Mouse (Mus musculus): ENCODE measurements around the gene Klhl10. TPM values are rescaled to one million over a fixed set of nuclear protein-coding genes. Genes with fewer than 3 reads are reported as not detected.

Gene Klhl10
- polyA plus RNA-seq, 1 experiment from 2014 or later = 0.63 TPM

DNA sequence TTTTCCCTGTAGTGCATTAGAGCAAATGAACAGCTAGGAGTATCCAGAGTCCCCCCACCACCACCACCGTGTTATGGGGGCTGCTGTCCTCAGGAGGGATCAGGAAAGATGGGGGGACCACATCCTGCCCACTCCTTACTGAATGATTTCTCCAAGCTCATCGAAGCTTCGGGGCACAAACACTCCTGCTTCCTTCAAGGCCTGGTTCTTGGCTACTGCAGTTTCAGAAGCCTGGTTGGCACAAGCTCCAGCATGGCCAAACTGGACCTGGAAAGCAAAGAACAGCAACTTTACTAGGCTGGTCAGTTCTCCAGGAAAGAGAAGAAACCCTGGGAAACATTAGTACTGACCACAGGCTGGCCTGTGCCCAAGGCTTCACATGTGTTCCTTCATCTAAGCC lies 42.7 kb downstream of the Klhl10 start:
- DNase-seq (ENCODE audit: low spot score) = no peak
- 94% methylated on average over 3 of the region's 3 CpGs for WGBS

DNA sequence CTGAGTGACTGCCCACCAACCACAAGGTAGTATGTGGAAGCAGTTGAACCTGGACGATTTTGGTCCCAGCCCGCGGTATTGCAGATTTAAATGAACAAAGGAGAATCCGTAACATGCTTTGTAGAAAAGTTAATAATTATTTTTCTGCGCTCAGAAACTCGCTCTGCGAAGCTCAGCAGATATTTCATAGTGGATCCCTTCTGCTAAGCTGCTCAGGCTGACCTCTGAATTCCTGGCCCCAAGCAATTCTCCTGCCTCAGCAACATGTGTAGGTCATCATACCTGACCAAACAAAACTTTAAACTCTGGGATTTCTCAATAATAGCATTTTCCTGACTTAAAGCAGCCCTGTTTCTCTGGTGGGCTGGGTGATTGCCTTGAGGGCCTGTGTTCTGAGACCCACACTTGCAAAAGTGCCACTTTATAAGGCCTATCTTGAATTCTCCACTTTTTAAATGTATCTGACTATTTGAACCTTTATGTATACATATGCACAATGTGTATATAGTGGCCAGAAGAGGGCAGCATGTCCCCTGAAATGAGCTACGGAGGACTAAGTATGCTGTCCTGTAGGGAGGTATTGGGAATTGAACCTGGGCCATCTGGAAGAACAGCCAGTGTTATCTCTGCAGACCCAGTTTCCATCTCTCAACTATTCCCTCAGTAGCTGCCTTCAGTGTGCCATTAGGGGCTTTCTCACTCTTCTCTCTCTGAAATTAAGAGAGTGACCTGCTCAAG lies 44.3 kb downstream of the Klhl10 start:
- Histone ChIP-seq H3K4me1 (replicated peaks) (no peaks in the 10 kb centered on the region), H3K9me3 (no peaks in the 10 kb centered on the region), H3K4me3 (no peak overlapping the region), H3K27ac (no peak overlapping the region), H3K36me3 (peaks cover 100% of the 10 kb centered on the region), H3K27me3 (ENCODE audit: insufficient read depth, poor library complexity, severe bottlenecking) (no peaks in the 10 kb centered on the region)
- WGBS = 91% methylated on average over 8 of the region's 8 CpGs
- no peak for DNase-seq (ENCODE audit: low spot score)

More for the DNA sequence above, 42.7 kb downstream of the Klhl10 start:
- H3K4me1 ChIP-seq (replicated peaks) = no peaks in the 10 kb centered on the region
- H3K27me3 ChIP-seq (ENCODE audit: insufficient read depth, poor library complexity, severe bottlenecking) = no peaks in the 10 kb centered on the region
- peaks cover 100% of the 10 kb centered on the region for H3K36me3 ChIP-seq
- H3K4me3 ChIP-seq = no peak overlapping the region
- no peaks in the 10 kb centered on the region for H3K9me3 ChIP-seq
- H3K27ac ChIP-seq = no peak overlapping the region

DNA sequence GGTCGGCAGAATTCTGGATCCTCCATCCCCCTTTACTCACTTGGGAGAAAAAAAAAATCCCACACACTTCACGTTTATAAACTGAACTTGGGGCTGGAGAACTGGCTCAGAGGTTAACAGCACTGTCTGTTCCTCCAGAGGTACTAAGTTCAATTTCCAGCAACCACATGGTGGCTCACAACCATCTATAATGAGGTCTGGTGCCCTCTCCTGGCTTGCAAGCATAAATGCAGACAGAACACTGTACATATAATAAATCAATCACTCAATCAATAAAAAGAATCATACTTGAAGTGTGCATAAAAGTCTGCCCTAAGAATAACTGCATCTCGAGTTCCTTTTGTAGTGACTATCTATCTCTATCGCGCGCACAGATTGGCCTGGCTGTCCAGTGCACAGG lies 49.2 kb downstream of the Klhl10 start:
- Histone ChIP-seq H3K4me3 (no peak overlapping the region), H3K4me1 (replicated peaks) (no peaks in the 10 kb centered on the region), H3K9me3 (no peaks in the 10 kb centered on the region), H3K27ac (no peak overlapping the region), H3K36me3 (peaks cover 100% of the 10 kb centered on the region), H3K27me3 (ENCODE audit: insufficient read depth, poor library complexity, severe bottlenecking) (no peaks in the 10 kb centered on the region)
- 92% methylated on average over 6 of the region's 6 CpGs for WGBS
- DNase-seq (ENCODE audit: low spot score) = no peak

DNA sequence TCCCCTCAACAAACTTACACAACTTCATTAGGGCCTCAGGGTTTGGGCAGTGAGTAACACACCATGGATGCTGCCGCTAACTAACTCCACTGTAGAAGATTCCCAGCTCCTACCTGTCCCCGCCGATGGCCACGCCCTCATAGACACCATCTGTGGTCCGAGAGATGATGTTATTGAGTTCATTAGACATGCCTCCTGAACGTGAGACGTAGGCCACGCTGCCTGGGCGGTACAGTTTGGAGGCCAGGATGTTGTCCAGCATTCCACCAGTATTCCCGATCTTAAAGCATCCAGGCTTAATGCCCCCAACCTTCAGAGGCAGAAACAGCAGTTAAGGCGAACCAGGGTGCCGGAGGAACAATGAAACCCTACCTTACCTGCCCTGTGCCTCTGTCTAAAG lies 52.1 kb downstream of the Klhl10 start:
- Histone ChIP-seq H3K4me3 (no peak overlapping the region), H3K27me3 (ENCODE audit: insufficient read depth, poor library complexity, severe bottlenecking) (no peaks in the 10 kb centered on the region), H3K4me1 (replicated peaks) (no peaks in the 10 kb centered on the region), H3K9me3 (no peaks in the 10 kb centered on the region), H3K27ac (no peak overlapping the region), H3K36me3 (peaks cover 100% of the 10 kb centered on the region)
- WGBS = 95% methylated on average over 12 of the region's 12 CpGs
- DNase-seq (ENCODE audit: low spot score) = no peak

DNA sequence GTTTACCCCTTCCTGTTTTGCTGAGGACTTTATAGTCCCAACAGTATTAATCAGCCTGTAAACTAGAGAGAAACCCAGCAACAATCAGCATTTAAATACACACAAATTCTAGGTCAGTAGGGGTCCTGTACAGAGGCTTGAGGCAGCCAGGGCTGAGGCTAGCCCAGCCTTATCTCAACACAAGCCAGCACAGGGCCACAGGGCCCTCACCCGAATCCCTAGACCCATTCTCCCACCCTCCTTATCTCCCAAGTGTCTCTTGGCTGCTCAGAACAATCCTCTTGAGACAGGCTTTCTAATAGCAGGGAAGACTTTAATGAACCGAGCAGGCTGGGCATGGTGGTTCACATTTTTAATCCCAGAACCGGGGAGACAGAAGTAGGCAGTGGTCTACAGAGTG lies 58.5 kb downstream of the Klhl10 start:
- H3K27ac ChIP-seq = no peak overlapping the region
- 90% methylated on average over 3 of the region's 3 CpGs for WGBS

DNA sequence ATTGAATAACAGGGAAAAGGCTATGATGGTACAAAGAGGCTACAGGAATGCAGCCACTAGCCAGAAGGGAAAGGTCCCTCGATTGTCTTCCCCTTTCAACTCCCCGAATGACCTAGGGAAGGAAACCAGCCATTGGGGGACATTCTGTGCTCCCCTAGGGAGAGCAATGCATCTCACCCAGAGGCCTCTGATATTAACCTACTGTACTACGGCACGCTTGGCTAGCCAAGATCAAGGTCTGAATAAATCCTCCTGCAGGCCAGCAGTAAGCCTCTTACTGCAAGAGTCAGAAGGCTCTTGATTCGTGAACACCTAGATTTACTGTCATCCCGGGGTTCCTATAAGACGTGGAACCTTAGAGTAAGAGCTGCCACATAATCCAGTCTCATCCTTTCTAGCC lies 58.9 kb downstream of the Klhl10 start:
- no peaks in the 10 kb centered on the region for H3K9me3 ChIP-seq
- peaks cover 100% of the 10 kb centered on the region for H3K36me3 ChIP-seq
- 90% methylated on average over 7 of the region's 7 CpGs for WGBS
- H3K27ac ChIP-seq = no peak overlapping the region
- no peak for DNase-seq (ENCODE audit: low spot score)
- H3K4me1 ChIP-seq (replicated peaks) = 0 out of 2 replicates have a peak, but pooled peaks cover 2% of the 10 kb centered on the region
- H3K4me3 ChIP-seq = no peak overlapping the region
- no peaks in the 10 kb centered on the region for H3K27me3 ChIP-seq (ENCODE audit: insufficient read depth, poor library complexity, severe bottlenecking)

More for the DNA sequence above, 58.5 kb downstream of the Klhl10 start:
- DNase-seq (ENCODE audit: low spot score) = no peak
- Histone ChIP-seq H3K9me3 (no peaks in the 10 kb centered on the region), H3K36me3 (peaks cover 100% of the 10 kb centered on the region), H3K4me1 (replicated peaks) (0 out of 2 replicates have a peak, but pooled peaks cover 2% of the 10 kb centered on the region), H3K27me3 (ENCODE audit: insufficient read depth, poor library complexity, severe bottlenecking) (no peaks in the 10 kb centered on the region), H3K4me3 (no peak overlapping the region)

DNA sequence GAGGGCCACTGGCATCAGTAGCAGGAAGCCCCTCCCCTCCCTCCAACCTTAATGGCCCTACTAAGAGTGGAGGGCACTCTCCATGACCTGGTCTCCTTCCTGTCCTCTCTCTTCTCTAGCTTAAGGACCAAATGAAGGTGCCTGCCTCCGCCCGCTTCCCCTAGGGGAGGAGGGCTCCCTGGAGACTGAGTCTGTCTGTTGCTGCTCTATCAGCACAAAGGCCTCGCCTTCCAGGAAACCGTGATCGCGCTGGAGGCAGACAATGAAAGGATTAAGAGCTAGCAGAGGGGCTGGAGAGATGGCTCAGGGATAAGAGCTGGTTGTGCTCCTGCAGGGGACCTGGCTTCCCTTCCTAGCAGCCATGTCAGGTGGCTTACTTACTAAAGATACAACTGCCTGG lies 59.6 kb downstream of the Klhl10 start:
- no peak for DNase-seq (ENCODE audit: low spot score)
- no peaks in the 10 kb centered on the region for H3K27me3 ChIP-seq (ENCODE audit: insufficient read depth, poor library complexity, severe bottlenecking)
- 0 out of 2 replicates have a peak, but pooled peaks cover 2% of the 10 kb centered on the region for H3K4me1 ChIP-seq (replicated peaks)
- H3K9me3 ChIP-seq = no peaks in the 10 kb centered on the region
- 47% methylated on average over 6 of the region's 6 CpGs for WGBS
- peaks cover 100% of the 10 kb centered on the region for H3K36me3 ChIP-seq
- H3K4me3 ChIP-seq = no peak overlapping the region
- H3K27ac ChIP-seq = 0 out of 2 replicates have a peak overlapping the region, but pooled peaks have one; percentile 8

DNA sequence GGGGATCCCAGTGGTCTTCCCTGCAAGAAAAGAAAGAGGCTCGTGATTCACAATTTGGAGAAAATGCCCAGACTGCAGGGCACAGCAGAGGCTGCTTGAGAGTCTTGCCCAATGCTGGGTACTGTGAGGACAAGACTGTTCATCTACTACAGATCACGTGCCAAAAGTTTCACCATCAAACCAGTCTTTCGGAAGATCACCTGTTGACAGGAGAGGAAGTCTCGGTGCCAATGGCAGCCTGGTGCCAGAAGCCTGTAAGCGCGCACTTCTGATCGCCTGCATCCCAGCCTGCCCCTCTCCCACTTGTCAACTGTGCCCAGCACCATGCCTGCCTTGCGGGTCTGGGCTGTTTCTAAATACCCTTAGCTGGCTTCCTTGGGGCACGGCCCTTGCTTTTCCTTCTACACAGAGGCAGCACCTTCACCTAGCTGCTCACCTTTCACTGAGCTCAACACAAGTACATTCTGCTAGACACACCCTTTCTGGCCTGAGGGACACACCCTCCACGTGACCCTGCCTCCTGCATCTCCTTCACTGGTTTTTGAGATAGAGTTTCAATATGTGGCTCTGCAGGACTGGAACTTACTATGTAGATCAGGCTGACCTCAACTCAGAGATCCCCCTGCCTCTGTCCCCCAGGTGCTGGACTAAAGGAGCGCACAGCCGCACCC lies 63.4 kb downstream of the Klhl10 start:
- Histone ChIP-seq H3K27ac (no peak overlapping the region), H3K4me1 (replicated peaks) (0 out of 2 replicates have a peak, but pooled peaks cover 2% of the 10 kb centered on the region), H3K27me3 (ENCODE audit: insufficient read depth, poor library complexity, severe bottlenecking) (no peaks in the 10 kb centered on the region), H3K9me3 (no peaks in the 10 kb centered on the region), H3K4me3 (no peak overlapping the region), H3K36me3 (peaks cover 100% of the 10 kb centered on the region)
- 94% methylated on average over 12 of the region's 12 CpGs for WGBS
- DNase-seq (ENCODE audit: low spot score) = no peak

DNA sequence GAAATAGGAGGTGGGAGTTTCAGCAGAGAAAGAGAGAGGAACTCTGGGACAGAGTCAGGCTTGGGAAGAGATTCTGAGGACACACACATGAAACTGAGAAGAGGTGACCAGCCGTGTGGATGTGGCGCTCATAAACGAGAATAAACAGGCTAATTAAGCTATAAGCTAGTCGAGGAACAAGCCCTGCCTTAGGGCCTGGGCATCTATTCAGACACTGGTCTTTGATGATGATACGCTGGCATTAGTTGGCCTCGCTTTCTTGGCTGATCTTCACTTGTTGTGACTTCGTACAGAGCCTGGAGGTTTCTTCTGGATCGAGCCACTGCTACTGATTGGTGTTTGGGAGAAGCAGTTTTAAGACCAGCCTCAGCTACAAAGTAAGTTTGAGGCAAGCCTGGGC lies 64.3 kb downstream of the Klhl10 start:
- Histone ChIP-seq H3K4me1 (replicated peaks) (0 out of 2 replicates have a peak, but pooled peaks cover 2% of the 10 kb centered on the region), H3K36me3 (peaks cover 100% of the 10 kb centered on the region), H3K27me3 (ENCODE audit: insufficient read depth, poor library complexity, severe bottlenecking) (no peaks in the 10 kb centered on the region), H3K27ac (no peak overlapping the region), H3K9me3 (no peaks in the 10 kb centered on the region), H3K4me3 (no peak overlapping the region)
- WGBS = 93% methylated on average over 8 of the region's 8 CpGs
- DNase-seq (ENCODE audit: low spot score) = no peak

Other genes starting within 250 kb of the Klhl10 start
- not detected in 2 replicates for gene Krt9, start 248.7 kb upstream of the Klhl10 start, polyA plus RNA-seq (2016; fragmentation: Nextera tagmentation; extraction: Ambion mirVana)
- gene Krt14, start 234.4 kb upstream of the Klhl10 start, polyA plus RNA-seq (2016; fragmentation: Nextera tagmentation; extraction: Ambion mirVana) = 1.5 and 1.9 TPM in 2 replicates
- not detected in 2 replicates for gene Krt16, start 193.0 kb upstream of the Klhl10 start, polyA plus RNA-seq (2016; fragmentation: Nextera tagmentation; extraction: Ambion mirVana)
- gene Krt17, start 180.9 kb upstream of the Klhl10 start, polyA plus RNA-seq (2016; fragmentation: Nextera tagmentation; extraction: Ambion mirVana) = 0.16 TPM in 1 of 2 replicates, not detected in the other
- not detected in 2 replicates for gene Krt42, start 172.0 kb upstream of the Klhl10 start, polyA plus RNA-seq (2016; fragmentation: Nextera tagmentation; extraction: Ambion mirVana)
- 1,728 and 1,735 TPM in 2 replicates for gene Eif1, start 122.0 kb upstream of the Klhl10 start, polyA plus RNA-seq (2016; fragmentation: Nextera tagmentation; extraction: Ambion mirVana)
- 0.90 TPM in 1 of 2 replicates, not detected in the other for gene Gast, start 107.5 kb upstream of the Klhl10 start, polyA plus RNA-seq (2016; fragmentation: Nextera tagmentation; extraction: Ambion mirVana)
- 33.2 and 37.7 TPM in 2 replicates for gene Hap1, start 85.8 kb upstream of the Klhl10 start, polyA plus RNA-seq (2016; fragmentation: Nextera tagmentation; extraction: Ambion mirVana)
- gene Jup, start 44.2 kb upstream of the Klhl10 start, polyA plus RNA-seq (2016; fragmentation: Nextera tagmentation; extraction: Ambion mirVana) = 45.0 and 53.6 TPM in 2 replicates
- gene P3h4, start 27.1 kb upstream of the Klhl10 start, polyA plus RNA-seq (2016; fragmentation: Nextera tagmentation; extraction: Ambion mirVana) = 27.0 and 27.8 TPM in 2 replicates
- 51.0 and 52.0 TPM in 2 replicates for gene Fkbp10, start 26.2 kb upstream of the Klhl10 start, polyA plus RNA-seq (2016; fragmentation: Nextera tagmentation; extraction: Ambion mirVana)
- 115 and 121 TPM in 2 replicates for gene Nt5c3b, start 109 bp upstream of the Klhl10 start, polyA plus RNA-seq (2016; fragmentation: Nextera tagmentation; extraction: Ambion mirVana)
- gene Klhl11, start 30.8 kb downstream of the Klhl10 start, polyA plus RNA-seq (2016; fragmentation: Nextera tagmentation; extraction: Ambion mirVana) = 6.1 and 6.9 TPM in 2 replicates
- gene Acly, start 86.1 kb downstream of the Klhl10 start, polyA plus RNA-seq (2016; fragmentation: Nextera tagmentation; extraction: Ambion mirVana) = 356 and 388 TPM in 2 replicates
- 3.2 and 3.3 TPM in 2 replicates for gene Ttc25, start 103.7 kb downstream of the Klhl10 start, polyA plus RNA-seq (2016; fragmentation: Nextera tagmentation; extraction: Ambion mirVana)
- 22.7 and 27.3 TPM in 2 replicates for gene Cnp, start 133.0 kb downstream of the Klhl10 start, polyA plus RNA-seq (2016; fragmentation: Nextera tagmentation; extraction: Ambion mirVana)
- 95.9 and 119 TPM in 2 replicates for gene Nkiras2, start 177.3 kb downstream of the Klhl10 start, polyA plus RNA-seq (2016; fragmentation: Nextera tagmentation; extraction: Ambion mirVana)
- gene Dnajc7, start 178.3 kb downstream of the Klhl10 start, polyA plus RNA-seq (2016; fragmentation: Nextera tagmentation; extraction: Ambion mirVana) = 219 and 260 TPM in 2 replicates